Comparison of ENCODE assay signal across 8 mouse cellular contexts in genomic region chr19:3292028-3292427, GRCm38 (mm10). TPM values are rescaled to one million over a fixed set of nuclear protein-coding genes. Genes with fewer than 3 reads are reported as not detected.
A peak's percentile ranks its signal among the peaks of the same experiment; 100 is the strongest.
DNase-seq lines count a peak whose midpoint lies in the region; ATAC-seq and TF ChIP-seq lines count a peak whose summit lies in the region.

No protein-coding gene starts in this region.

- H3K27ac ChIP-seq in heart, embryonic 11.5 days (ENCODE audit: low read depth, low read length): no peak overlapping the region
- no peak overlapping the region for H3K27ac ChIP-seq in gastrocnemius, adult 2 months
- no peak overlapping the region for H3K27ac ChIP-seq in intestine, postnatal 0 days (ENCODE audit: low read depth, low read length)
- H3K27ac ChIP-seq in limb, embryonic 12.5 days: no peak overlapping the region
- H3K27ac ChIP-seq in midbrain, embryonic 14.5 days (replicated peaks; ENCODE audit: low read depth, low read length): no peak overlapping the region

- H3K9ac ChIP-seq in heart, embryonic 11.5 days (ENCODE audit: low read depth, low read length): no peak overlapping the region
- H3K9ac ChIP-seq in intestine, postnatal 0 days (ENCODE audit: low read depth, low read length): no peak overlapping the region
- H3K9ac ChIP-seq in limb, embryonic 12.5 days (replicated peaks): no peak overlapping the region
- H3K9ac ChIP-seq in midbrain, embryonic 14.5 days (replicated peaks; ENCODE audit: low read length): no peak overlapping the region

- intact Hi-C loops in gastrocnemius, adult 2 months (cut with DNase I): loop anchor here (2.0 kb wide), 2 partner anchors 63 to 159 kb away; no protein-coding TSS in a partner anchor

- peak; percentile 95 for DNase-seq in heart, adult 11 months
- DNase-seq in cerebellum, postnatal 36 days: peak; percentile 47 to 48
- peak; percentile 69 for DNase-seq in gastrocnemius, adult 2 months
- DNase-seq in midbrain, embryonic 14.5 days: peak; percentile 78
- peak; percentile 9 for DNase-seq in spleen, adult 12 weeks (ENCODE audit: low spot score)

- no peak for ATAC-seq in heart, embryonic 11.5 days (replicated peaks; ENCODE audit: insufficient number of reproducible peaks, low FRiP score, low TSS enrichment)
- peak; percentile 23; the same call in 1 of the 2 replicates for ATAC-seq in intestine, postnatal 0 days
- 0 out of 2 replicates have a peak, but pooled peaks have one; percentile 66 for ATAC-seq in limb, embryonic 12.5 days (ENCODE audit: insufficient number of reproducible peaks, insufficient read depth, low FRiP score, low TSS enrichment, low read depth)
- peak; percentile 63; the same call in 1 of the 2 replicates for ATAC-seq in midbrain, embryonic 14.5 days (ENCODE audit: low FRiP score, low TSS enrichment)

- 53% methylated on average over 2 of the region's 2 CpGs for WGBS in heart, embryonic 11.5 days (ENCODE audit: insufficient replicate concordance)
- 73% methylated on average over 2 of the region's 2 CpGs for WGBS in intestine, postnatal 0 days
- 69% methylated on average over 2 of the region's 2 CpGs for WGBS in limb, embryonic 12.5 days
- WGBS in midbrain, embryonic 14.5 days: 89% methylated on average over 2 of the region's 2 CpGs

- H3K4me1 ChIP-seq in heart, embryonic 11.5 days (ENCODE audit: control insufficient read depth, insufficient read depth, low read length): no peaks in the 10 kb centered on the region
- peaks cover 6% of the 10 kb centered on the region; the same call in 1 of the 2 replicates for H3K4me1 ChIP-seq in intestine, postnatal 0 days (replicated peaks; ENCODE audit: control insufficient read depth, insufficient read depth, low read length)
- no peaks in the 10 kb centered on the region for H3K4me1 ChIP-seq in limb, embryonic 12.5 days (replicated peaks)
- no peaks in the 10 kb centered on the region for H3K4me1 ChIP-seq in midbrain, embryonic 14.5 days (ENCODE audit: control insufficient read depth, insufficient read depth, low read length)

- peaks cover 13% of the 10 kb centered on the region for H3K36me3 ChIP-seq in heart, embryonic 11.5 days (ENCODE audit: control insufficient read depth, insufficient read depth, low read length)
- H3K36me3 ChIP-seq in intestine, postnatal 0 days (ENCODE audit: control insufficient read depth, insufficient read depth): peaks cover 37% of the 10 kb centered on the region
- peaks cover 63% of the 10 kb centered on the region for H3K36me3 ChIP-seq in limb, embryonic 12.5 days
- H3K36me3 ChIP-seq in midbrain, embryonic 14.5 days (ENCODE audit: control insufficient read depth, insufficient read depth, low read length): peaks cover 51% of the 10 kb centered on the region

- H3K9me3 ChIP-seq in heart, embryonic 11.5 days (replicated peaks; ENCODE audit: control insufficient read depth, low read length): no peaks in the 10 kb centered on the region
- no peaks in the 10 kb centered on the region for H3K9me3 ChIP-seq in intestine, postnatal 0 days (ENCODE audit: control insufficient read depth)
- no peaks in the 10 kb centered on the region for H3K9me3 ChIP-seq in limb, embryonic 12.5 days
- no peaks in the 10 kb centered on the region for H3K9me3 ChIP-seq in midbrain, embryonic 14.5 days (ENCODE audit: control insufficient read depth, low read length)

- H3K27me3 ChIP-seq in heart, embryonic 11.5 days (ENCODE audit: control insufficient read depth, insufficient read depth, low read length): no peaks in the 10 kb centered on the region
- H3K27me3 ChIP-seq in intestine, postnatal 0 days (replicated peaks; ENCODE audit: control insufficient read depth, insufficient read depth, low read length): no peaks in the 10 kb centered on the region
- H3K27me3 ChIP-seq in limb, embryonic 12.5 days: no peaks in the 10 kb centered on the region
- H3K27me3 ChIP-seq in midbrain, embryonic 14.5 days (ENCODE audit: control insufficient read depth, insufficient read depth, low read length): no peaks in the 10 kb centered on the region

- peak; percentile 95 for TF ChIP-seq CTCF in gastrocnemius, adult 2 months (IDR thresholded peaks at IDR 0.05)
- TF ChIP-seq CTCF in intestine, postnatal 0 days (IDR thresholded peaks at IDR 0.05; ENCODE audit: low read depth): peak; percentile 93

- no peak overlapping the region for H3K4me2 ChIP-seq in heart, embryonic 11.5 days
- H3K4me2 ChIP-seq in intestine, postnatal 0 days (replicated peaks; ENCODE audit: low read depth): no peak overlapping the region
- H3K4me2 ChIP-seq in limb, embryonic 12.5 days: no peak overlapping the region
- no peak overlapping the region for H3K4me2 ChIP-seq in midbrain, embryonic 14.5 days (ENCODE audit: low read length)

- H3K4me3 ChIP-seq in heart, embryonic 11.5 days (ENCODE audit: low read depth, low read length): no peak overlapping the region
- no peak overlapping the region for H3K4me3 ChIP-seq in gastrocnemius, adult 2 months
- no peak overlapping the region for H3K4me3 ChIP-seq in intestine, postnatal 0 days (ENCODE audit: low read depth, low read length)
- no peak overlapping the region for H3K4me3 ChIP-seq in limb, embryonic 12.5 days (replicated peaks)
- no peak overlapping the region for H3K4me3 ChIP-seq in midbrain, embryonic 14.5 days (replicated peaks; ENCODE audit: low read depth, low read length)

RNA-seq across cellular contexts. Expression of gene Ighmbp2, which starts 9.2 kb away (rescaled TPM):
- 4.1 and 4.6 TPM in 2 replicates for polyA plus RNA-seq in heart, embryonic 11.5 days (2014; fragmentation: Nextera tagmentation; extraction: Ambion mirVana)
- 1 to 10 TPM; 3.3 to 4.9 TPM for total RNA-seq in gastrocnemius, adult 2 months (2021)
- polyA plus RNA-seq in intestine, postnatal 0 days (2015; fragmentation: Nextera tagmentation; extraction: Ambion mirVana): 3.2 and 3.7 TPM in 2 replicates
- 14.6 and 15.3 TPM in 2 replicates for polyA plus RNA-seq in limb, embryonic 12.5 days (2016; fragmentation: Nextera tagmentation; extraction: Ambion mirVana)
- 8.5 and 9.9 TPM in 2 replicates for polyA plus RNA-seq in midbrain, embryonic 14.5 days (2014; fragmentation: Nextera tagmentation; extraction: Ambion mirVana)

RNA-seq across cellular contexts. Expression of gene Mrpl21, which starts 9.3 kb away (rescaled TPM):
- polyA plus RNA-seq in heart, embryonic 11.5 days (2014; fragmentation: Nextera tagmentation; extraction: Ambion mirVana): 110 and 117 TPM in 2 replicates
- total RNA-seq in gastrocnemius, adult 2 months (2021): 10 to 100 TPM; 55.5 to 67.3 TPM
- polyA plus RNA-seq in intestine, postnatal 0 days (2015; fragmentation: Nextera tagmentation; extraction: Ambion mirVana): 69.1 and 75.1 TPM in 2 replicates
- 132 and 139 TPM in 2 replicates for polyA plus RNA-seq in limb, embryonic 12.5 days (2016; fragmentation: Nextera tagmentation; extraction: Ambion mirVana)
- 96.2 and 119 TPM in 2 replicates for polyA plus RNA-seq in midbrain, embryonic 14.5 days (2014; fragmentation: Nextera tagmentation; extraction: Ambion mirVana)

RNA-seq across cellular contexts. Expression of gene Cpt1a, which starts 30.1 kb away (rescaled TPM):
- polyA plus RNA-seq in heart, embryonic 11.5 days (2014; fragmentation: Nextera tagmentation; extraction: Ambion mirVana): 14.3 and 17.2 TPM in 2 replicates
- total RNA-seq in gastrocnemius, adult 2 months (2021): 1 to 10 TPM; 7.1 to 8.8 TPM
- polyA plus RNA-seq in intestine, postnatal 0 days (2015; fragmentation: Nextera tagmentation; extraction: Ambion mirVana): 104 and 105 TPM in 2 replicates
- polyA plus RNA-seq in limb, embryonic 12.5 days (2016; fragmentation: Nextera tagmentation; extraction: Ambion mirVana): 12.1 and 12.8 TPM in 2 replicates
- 9.3 and 19.2 TPM in 2 replicates for polyA plus RNA-seq in midbrain, embryonic 14.5 days (2014; fragmentation: Nextera tagmentation; extraction: Ambion mirVana)

Comparison
In these comparisons a context has a peak if more than half of its experiments do, and no peak if none do; other contexts are left out.
1. DNase-seq: peak in every context shown above with its lines; median percentile 95 in heart, adult 11 months; 78 in midbrain, embryonic 14.5 days; 69 in gastrocnemius, adult 2 months; 48 in cerebellum, postnatal 36 days; 9 in spleen, adult 12 weeks.